In the genomic region with DNA sequence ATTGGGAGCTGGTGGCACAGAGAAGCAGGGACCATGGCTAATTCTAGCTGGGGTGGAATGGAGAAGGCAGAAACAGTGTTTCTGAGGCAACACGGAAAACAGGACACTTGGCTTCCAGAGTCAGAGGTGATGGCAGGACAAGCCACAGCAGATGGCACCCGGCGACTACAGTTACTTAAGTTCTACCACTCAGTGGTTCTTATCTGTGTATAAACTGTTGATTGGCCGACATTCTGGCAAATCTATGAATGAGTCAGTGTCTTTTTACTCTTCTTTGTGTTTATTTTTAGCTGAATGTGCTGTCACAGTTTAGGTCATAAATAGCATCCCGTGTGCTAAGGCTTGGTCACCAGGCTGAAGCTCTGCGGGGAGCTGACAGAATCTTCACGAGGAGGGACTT, we compare ENCODE assay signal across 13 mouse cellular contexts. TPM values are rescaled to one million over a fixed set of nuclear protein-coding genes. Genes with fewer than 3 reads are reported as not detected.
DNase-seq lines count a peak whose midpoint lies in the region; ATAC-seq and TF ChIP-seq lines count a peak whose summit lies in the region.
"Had no signal": no experiment of that assay in that cellular context is flagged by ENCODE, and none has a peak within 500 bp of the region (broad histone marks: within the 10 kb centered on the region; RNA-seq: fewer than 3 reads in every experiment).

No protein-coding gene starts in this region.

- no peaks in the 10 kb centered on the region for H3K36me3 ChIP-seq in CH12.LX (replicated peaks in 1 of 2; ENCODE audit: control insufficient read depth in 1 of 2, insufficient read depth in 1 of 2, low read length in 1 of 2)
- peaks cover 2% of the 10 kb centered on the region; the same call in 1 of the 2 replicates for H3K36me3 ChIP-seq in heart, embryonic 12.5 days
- no peaks in the 10 kb centered on the region for H3K36me3 ChIP-seq in hindbrain, embryonic 10.5 days
- no peaks in the 10 kb centered on the region for H3K36me3 ChIP-seq in hindbrain, embryonic 12.5 days
- H3K36me3 ChIP-seq: embryonic facial prominence, embryonic 13.5 days had no signal

- peaks cover 19 to 34% of the 10 kb centered on the region in 2 experiments; a peak in 3 of 4 replicates for H3K4me1 ChIP-seq in CH12.LX (ENCODE audit: control insufficient read depth in 1 of 2, insufficient read depth in 2 of 2)
- peaks cover 44% of the 10 kb centered on the region for H3K4me1 ChIP-seq in heart, embryonic 12.5 days (replicated peaks)
- peaks cover 14% of the 10 kb centered on the region for H3K4me1 ChIP-seq in hindbrain, embryonic 10.5 days (replicated peaks)
- H3K4me1 ChIP-seq in hindbrain, embryonic 12.5 days, result peaks cover 6% of the 10 kb centered on the region; the same call in 1 of the 2 replicates

- no peak overlapping the region for H3K4me2 ChIP-seq in CH12.LX (ENCODE audit: insufficient read depth, low read depth, poor library complexity, severe bottlenecking)
- no peak overlapping the region for H3K4me2 ChIP-seq in heart, embryonic 12.5 days
- H3K4me2 ChIP-seq in hindbrain, embryonic 12.5 days (replicated peaks), result no peak overlapping the region
- H3K4me2 ChIP-seq: embryonic facial prominence, embryonic 13.5 days; midbrain, embryonic 11.5 days had no signal

- no peak overlapping the region for H3K9ac ChIP-seq in CH12.LX (ENCODE audit: insufficient read depth, low read depth)
- H3K9ac ChIP-seq in heart, embryonic 12.5 days, result no peak overlapping the region
- no peak overlapping the region for H3K9ac ChIP-seq in hindbrain, embryonic 12.5 days
- H3K9ac ChIP-seq: embryonic facial prominence, embryonic 13.5 days had no signal

- dilution Hi-C loops in CH12.LX (cut with MboI; ENCODE audit: extremely low pct_ligation_motif_present, extremely low pct_unique_long_range_greater_than_20kb, low sequenced_read_pairs), result no loop called here

- no peak overlapping the region for H3K27ac ChIP-seq in CH12.LX (ENCODE audit: insufficient read depth, low read depth)
- H3K27ac ChIP-seq in heart, embryonic 12.5 days (ENCODE audit: poor library complexity, severe bottlenecking), result peak overlapping the region; percentile 52
- H3K27ac ChIP-seq in hindbrain, embryonic 10.5 days, result no peak overlapping the region
- no peak overlapping the region for H3K27ac ChIP-seq in hindbrain, embryonic 12.5 days
- H3K27ac ChIP-seq: embryonic facial prominence, embryonic 13.5 days had no signal

- in situ Hi-C loops in CH12.LX (cut with MboI; ENCODE audit: low pct_ligation_motif_present, low pct_unique_long_range_greater_than_20kb, low sequenced_read_pairs), result no loop called here

- 32% methylated on average over 7 of the region's 7 CpGs for WGBS in heart, embryonic 12.5 days
- 88% methylated on average over 7 of the region's 7 CpGs for WGBS in hindbrain, embryonic 10.5 days
- 86% methylated on average over 7 of the region's 7 CpGs for WGBS in hindbrain, embryonic 12.5 days

- peak; percentile 4; the same call in 1 of the 2 replicates for TF ChIP-seq RAD21 in CH12.LX (IDR thresholded peaks at IDR 0.05; ENCODE audit: low read depth, low read length)

- no peaks in the 10 kb centered on the region for H3K79me2 ChIP-seq in CH12.LX (replicated peaks; ENCODE audit: control insufficient read depth, extremely low read depth, insufficient read depth, poor library complexity, severe bottlenecking)

- peaks cover 3% of the 10 kb centered on the region for H3K9me3 ChIP-seq in CH12.LX (replicated peaks; ENCODE audit: low read length)
- H3K9me3 ChIP-seq in heart, embryonic 12.5 days (replicated peaks), result no peaks in the 10 kb centered on the region
- no peaks in the 10 kb centered on the region for H3K9me3 ChIP-seq in hindbrain, embryonic 10.5 days
- no peaks in the 10 kb centered on the region for H3K9me3 ChIP-seq in hindbrain, embryonic 12.5 days (replicated peaks)
- H3K9me3 ChIP-seq: embryonic facial prominence, embryonic 13.5 days had no signal

- H3K27me3 ChIP-seq in CH12.LX (replicated peaks), result no peaks in the 10 kb centered on the region
- H3K27me3 ChIP-seq in heart, embryonic 12.5 days (replicated peaks), result no peaks in the 10 kb centered on the region
- no peaks in the 10 kb centered on the region for H3K27me3 ChIP-seq in hindbrain, embryonic 10.5 days (ENCODE audit: insufficient read depth, poor library complexity, severe bottlenecking)
- no peaks in the 10 kb centered on the region for H3K27me3 ChIP-seq in hindbrain, embryonic 12.5 days
- H3K27me3 ChIP-seq: embryonic facial prominence, embryonic 13.5 days had no signal

- H3K4me3 ChIP-seq in CH12.LX (replicated peaks in 1 of 3; ENCODE audit: low read depth in 2 of 3, low read length in 2 of 3, poor library complexity in 1 of 3), result no peak overlapping the region
- H3K4me3 ChIP-seq in heart, embryonic 12.5 days, result no peak overlapping the region
- no peak overlapping the region for H3K4me3 ChIP-seq in hindbrain, embryonic 10.5 days
- no peak overlapping the region for H3K4me3 ChIP-seq in hindbrain, embryonic 12.5 days
- H3K4me3 ChIP-seq: embryonic facial prominence, embryonic 13.5 days had no signal

- TF ChIP-seq CTCF in CH12.LX (conservative IDR thresholded peaks at IDR 0.05 in 1 of 2, IDR thresholded peaks at IDR 0.05 in 1 of 2; ENCODE audit: low read depth in 2 of 2, low read length in 2 of 2), result no peak

- DNase-seq in cerebellum, adult 9-10 months, result peak; percentile 48
- no peak for DNase-seq in cerebellum, adult 11 months
- DNase-seq in CH12.LX (ENCODE audit: extremely low read depth), result peak; percentile 40
- peak; percentile 49 for DNase-seq in lung, postnatal 36 days
- no peak for DNase-seq in c-Kit-positive CD71-positive TER-119-positive erythroid progenitor cells, embryonic 14.5 days (ENCODE audit: low spot score)
- no peak for DNase-seq in hindbrain, embryonic 10.5 days (ENCODE audit: low spot score)
- DNase-seq: kidney, adult 2 months had no signal

- no peak for TF ChIP-seq EP300 in CH12.LX (IDR thresholded peaks at IDR 0.05; ENCODE audit: low read length)

- no peak for TF ChIP-seq POLR2A in CH12.LX (IDR thresholded peaks at IDR 0.05; ENCODE audit: low read depth, low read length)

- no peak for ATAC-seq in heart, embryonic 12.5 days (ENCODE audit: insufficient number of reproducible peaks, low FRiP score)
- no peak for ATAC-seq in hindbrain, embryonic 12.5 days (ENCODE audit: low FRiP score)

TF ChIP-seq in CH12.LX, 34 proteins besides CTCF, POLR2A, EP300 and RAD21:
- TF ChIP-seq BHLHE40 (IDR thresholded peaks at IDR 0.05; ENCODE audit: low read depth, low read length), result peak; percentile 62; the same call in 1 of the 2 replicates
- no peak for TF ChIP-seq USF1 (IDR thresholded peaks at IDR 0.05; ENCODE audit: low read depth, low read length)
- TF ChIP-seq ZMIZ1 (IDR thresholded peaks at IDR 0.05; ENCODE audit: low read depth, low read length), result no peak
- no peak for TF ChIP-seq JUND (conservative IDR thresholded peaks at IDR 0.05; ENCODE audit: low read depth, low read length)
- no peak for TF ChIP-seq IRF4 (IDR thresholded peaks at IDR 0.05; ENCODE audit: low read depth, low read length)
- no peak for TF ChIP-seq SIN3A (IDR thresholded peaks at IDR 0.05; ENCODE audit: low read length)
- peak; percentile 73 for TF ChIP-seq MEF2A (IDR thresholded peaks at IDR 0.05; ENCODE audit: borderline replicate concordance, low read depth, low read length)
- no peak for TF ChIP-seq GABPA (IDR thresholded peaks at IDR 0.05; ENCODE audit: insufficient replicate concordance, low read depth, low read length)
- TF ChIP-seq ZNF384 (IDR thresholded peaks at IDR 0.05; ENCODE audit: low read depth, low read length), result no peak
- no peak for TF ChIP-seq ELF1 (IDR thresholded peaks at IDR 0.05; ENCODE audit: low read depth, low read length)

RNA-seq across cellular contexts. Expression of a gene that starts 10.3 kb away (rescaled TPM):
- total RNA-seq in CH12.LX (2012; rRNA removed) (11.2 and 20.0 TPM in 2 replicates), CH12.LX (2014; rRNA removed) (28.5 and 31.5 TPM in 2 replicates)
- polyA plus RNA-seq in CH12.LX (2012; ENCODE audit: insufficient read length, low read depth), result 23.1 and 27.7 TPM in 2 replicates
- 24.3 and 25.7 TPM in 2 replicates for polyA plus RNA-seq in heart, embryonic 12.5 days (2016; fragmentation: Nextera tagmentation; extraction: Ambion mirVana)
- polyA plus RNA-seq in hindbrain, embryonic 10.5 days (2016; fragmentation: Nextera tagmentation; extraction: Ambion mirVana), result 8.0 and 8.4 TPM in 2 replicates
- polyA plus RNA-seq in hindbrain, embryonic 12.5 days (2016; fragmentation: Nextera tagmentation; extraction: Ambion mirVana), result 15.4 and 15.6 TPM in 2 replicates

RNA-seq across cellular contexts. Expression of a gene that starts 44.8 kb away (rescaled TPM):
- total RNA-seq in CH12.LX (2012; rRNA removed), result not detected in 2 replicates
- total RNA-seq in CH12.LX (2014; rRNA removed), result not detected in 2 replicates
- not detected in 2 replicates for polyA plus RNA-seq in CH12.LX (2012; ENCODE audit: insufficient read length, low read depth)
- 0.30 TPM in 1 of 2 replicates, not detected in the other for polyA plus RNA-seq in heart, embryonic 12.5 days (2016; fragmentation: Nextera tagmentation; extraction: Ambion mirVana)
- 0.29 TPM in 1 of 2 replicates, not detected in the other for polyA plus RNA-seq in hindbrain, embryonic 10.5 days (2016; fragmentation: Nextera tagmentation; extraction: Ambion mirVana)
- polyA plus RNA-seq in hindbrain, embryonic 12.5 days (2016; fragmentation: Nextera tagmentation; extraction: Ambion mirVana), result 0.21 TPM in 1 of 2 replicates, not detected in the other
- polyA plus RNA-seq: embryonic facial prominence, embryonic 13.5 days; limb, embryonic 11.5 days; midbrain, embryonic 11.5 days; stomach, embryonic 14.5 days had no signal

Comparison
In these comparisons a context has a peak if more than half of its experiments do, and no peak if none do; other contexts are left out.
1. DNase-seq: peak in cerebellum, adult 9-10 months (single experiment), CH12.LX (single experiment) and lung, postnatal 36 days (single experiment); none in cerebellum, adult 11 months (single experiment), c-Kit-positive CD71-positive TER-119-positive erythroid progenitor cells, embryonic 14.5 days (single experiment) and hindbrain, embryonic 10.5 days (single experiment).